Mouse (Mus musculus) left cerebral cortex, postnatal 36 days (tissue): Measurements from ENCODE around the gene Krtcap2. TPM values are rescaled to one million over a fixed set of nuclear protein-coding genes. Genes with fewer than 3 reads are reported as not detected.

Source experiments
- DNase-seq, 2 experiments: peaks; one replicate each; pipeline ENCODE4 v3.0.0; 2021 to 2022; ENCODE audit warnings: low spot score in 2 of 2, mixed read lengths in 1 of 2
- intact Hi-C: fragments of 180-260 bp; cut with DNase I; formaldehyde crosslinking; loops from one replicate; pipeline ENCODE4 v1.15.1; 2025
- total RNA-seq, 2 experiments: library from RNA; stranded (reverse); gene quantifications; 2 replicates each; pipeline ENCODE4 v1.2.3; 2021

Gene Krtcap2
- total RNA-seq, 2 experiments from 2014 or later = 59.7 to 64.9 TPM

- DNase-seq = no peak
- intact Hi-C loops = no loop called here
Measured at GRCm38 (mm10) chr3:89221167-89221566, 24.6 kb upstream of the Krtcap2 start.

GRCm38 (mm10) chr3:89224796-89225195 lies 21.0 kb upstream of the Krtcap2 start:
- no peak for DNase-seq
- intact Hi-C loops = no loop called here

GRCm38 (mm10) chr3:89225321-89225815 lies 20.4 kb upstream of the Krtcap2 start:
- DNase-seq = no peak
- intact Hi-C loops = no loop called here

GRCm38 (mm10) chr3:89225918-89226317 lies 19.8 kb upstream of the Krtcap2 start:
- no peak for DNase-seq
- intact Hi-C loops = no loop called here

- intact Hi-C loops = no loop called here
- no peak for DNase-seq
Measured at GRCm38 (mm10) chr3:89226361-89226760, 19.4 kb upstream of the Krtcap2 start.

- intact Hi-C loops = no loop called here
- DNase-seq = no peak
Measured at GRCm38 (mm10) chr3:89226900-89227299, 18.9 kb upstream of the Krtcap2 start, which contains the start of gene Mtx1. Gene Mtx1, minus strand, starts transcription at chr3:89227088.

- peak; percentile 90 to 92 for DNase-seq
- intact Hi-C loops = no loop called here
Measured at GRCm38 (mm10) chr3:89227307-89228179, 18.2 kb upstream of the Krtcap2 start.

- DNase-seq = peak; percentile 79 to 83
- intact Hi-C loops = no loop called here
Measured at GRCm38 (mm10) chr3:89228180-89228549, 17.6 kb upstream of the Krtcap2 start.

- DNase-seq = no peak
- intact Hi-C loops = no loop called here
Measured at GRCm38 (mm10) chr3:89228836-89229235, 16.9 kb upstream of the Krtcap2 start, which contains the start of gene Muc1. Gene Muc1, plus strand, starts transcription at chr3:89229057.

- no peak for DNase-seq
- intact Hi-C loops = no loop called here
Measured at GRCm38 (mm10) chr3:89229276-89229675, 16.5 kb upstream of the Krtcap2 start.

- intact Hi-C loops = no loop called here
- no peak for DNase-seq
Measured at GRCm38 (mm10) chr3:89230561-89230960, 15.2 kb upstream of the Krtcap2 start.

- intact Hi-C loops = no loop called here
- no peak for DNase-seq
Measured at GRCm38 (mm10) chr3:89231345-89231744, 14.4 kb upstream of the Krtcap2 start.

- DNase-seq = no peak
Measured at GRCm38 (mm10) chr3:89231772-89232275, 13.9 kb upstream of the Krtcap2 start.

GRCm38 (mm10) chr3:89232614-89233013 lies 13.2 kb upstream of the Krtcap2 start:
- intact Hi-C loops = no loop called here
- DNase-seq = no peak

More at GRCm38 (mm10) chr3:89231772-89232275, 13.9 kb upstream of the Krtcap2 start:
- intact Hi-C loops = no loop called here

GRCm38 (mm10) chr3:89233562-89234110 lies 12.1 kb upstream of the Krtcap2 start:
- DNase-seq = no peak

GRCm38 (mm10) chr3:89236516-89236915 lies 9.2 kb upstream of the Krtcap2 start:
- intact Hi-C loops = no loop called here
- DNase-seq = peak; percentile 55 to 64

More at GRCm38 (mm10) chr3:89233562-89234110, 12.1 kb upstream of the Krtcap2 start:
- intact Hi-C loops = no loop called here

GRCm38 (mm10) chr3:89237682-89238081 lies 8.1 kb upstream of the Krtcap2 start:
- intact Hi-C loops = no loop called here
- no peak for DNase-seq

- DNase-seq = peak in 1 of 2 experiments; percentile 5
- intact Hi-C loops = no loop called here
Measured at GRCm38 (mm10) chr3:89238494-89238893, 7.3 kb upstream of the Krtcap2 start.

- intact Hi-C loops = loop anchor here (5.0 kb wide), 1 partner anchor 45 kb away; no protein-coding TSS in a partner anchor
- peak in 1 of 2 experiments; percentile 58 for DNase-seq
Measured at GRCm38 (mm10) chr3:89242331-89242895, 3.4 kb upstream of the Krtcap2 start.

- intact Hi-C loops = loop anchor here (5.0 kb wide), 1 partner anchor 46 kb away; no protein-coding TSS in a partner anchor
- DNase-seq = no peak
Measured at GRCm38 (mm10) chr3:89243609-89244008, 2.2 kb upstream of the Krtcap2 start.
